Mouse (Mus musculus) mammary gland, adult 2 months (tissue): Measurements from ENCODE around the gene Zfp688. TPM values are rescaled to one million over a fixed set of nuclear protein-coding genes. Genes with fewer than 3 reads are reported as not detected.

Experiments used
- polyA plus RNA-seq: library from polyadenylated mRNA; depleted of rRNA; stranded (reverse); fragments of >200 nt; gene quantifications from 2 replicates; pipeline ENCODE4 v1.2.3, GENCODE M21; 2012; ENCODE audit warnings: low replicate concordance; rRNA removed

The Zfp688 gene
- polyA plus RNA-seq, result 16.2 and 30.6 TPM in 2 replicates

DNA sequence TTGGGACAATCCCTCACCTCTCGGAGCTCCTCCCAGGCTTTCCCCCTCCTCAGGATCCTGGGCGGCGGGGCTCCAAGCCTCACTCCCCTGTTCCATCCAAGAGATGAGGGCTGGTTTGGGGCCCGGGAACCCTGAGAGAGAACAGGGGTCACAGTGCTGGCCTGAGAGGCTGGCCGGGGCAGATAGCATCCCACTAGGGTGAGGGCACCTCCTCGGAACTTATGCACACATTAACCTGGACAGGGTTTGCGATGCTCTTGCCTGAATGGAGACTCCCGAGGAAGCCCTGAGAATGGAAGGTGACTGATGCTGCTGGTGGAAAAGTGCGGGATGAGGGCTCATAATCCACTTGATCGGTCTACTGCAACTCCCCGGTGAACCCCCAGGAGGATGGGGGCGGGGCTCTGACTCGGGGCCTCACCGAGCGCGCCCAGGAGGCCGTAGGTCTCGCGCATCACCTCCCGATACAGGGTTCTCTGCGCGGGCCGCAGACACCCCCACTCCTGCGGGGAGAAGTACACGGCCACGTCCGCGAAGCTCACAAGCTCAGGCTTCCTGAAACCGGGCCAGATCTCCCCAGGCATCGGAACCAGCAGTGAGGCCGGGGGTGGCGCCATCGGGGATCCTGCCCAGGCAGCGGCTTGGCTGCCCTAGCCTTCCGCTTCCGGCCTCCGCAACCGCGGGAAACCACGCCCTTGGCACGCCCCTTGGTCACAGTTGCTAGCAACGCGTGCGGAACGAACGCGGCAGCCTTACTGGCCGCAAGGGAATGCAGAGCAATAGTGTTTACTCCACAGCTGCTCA, at the start of gene Zfp688:
TSS of gene Zfp688 (minus strand) at position 681 of the 804 bp plus-strand sequence.

DNA sequence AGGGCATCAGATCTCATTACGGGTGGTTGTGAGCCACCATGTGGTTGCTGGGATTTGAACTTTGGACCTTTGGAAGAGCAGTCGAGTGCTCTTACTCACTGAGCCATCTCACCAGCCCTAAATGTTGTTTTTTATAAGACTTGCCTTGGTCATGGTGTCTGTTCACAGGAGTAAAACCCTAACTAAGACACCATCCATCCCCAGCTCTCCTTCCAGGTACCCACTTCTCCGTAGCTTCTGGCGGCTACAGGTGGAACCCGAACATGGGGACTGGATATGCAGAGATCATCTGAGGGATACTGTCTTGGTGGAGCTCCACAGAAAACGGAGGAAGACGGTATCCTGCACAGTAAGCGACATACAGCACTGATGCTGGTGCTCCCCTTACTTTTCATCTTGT, 37.4 kb upstream of the Zfp688 start, which contains the start of gene Prr14:
TSS of gene Prr14 (plus strand) at position 301 of the 400 bp plus-strand sequence.

DNA sequence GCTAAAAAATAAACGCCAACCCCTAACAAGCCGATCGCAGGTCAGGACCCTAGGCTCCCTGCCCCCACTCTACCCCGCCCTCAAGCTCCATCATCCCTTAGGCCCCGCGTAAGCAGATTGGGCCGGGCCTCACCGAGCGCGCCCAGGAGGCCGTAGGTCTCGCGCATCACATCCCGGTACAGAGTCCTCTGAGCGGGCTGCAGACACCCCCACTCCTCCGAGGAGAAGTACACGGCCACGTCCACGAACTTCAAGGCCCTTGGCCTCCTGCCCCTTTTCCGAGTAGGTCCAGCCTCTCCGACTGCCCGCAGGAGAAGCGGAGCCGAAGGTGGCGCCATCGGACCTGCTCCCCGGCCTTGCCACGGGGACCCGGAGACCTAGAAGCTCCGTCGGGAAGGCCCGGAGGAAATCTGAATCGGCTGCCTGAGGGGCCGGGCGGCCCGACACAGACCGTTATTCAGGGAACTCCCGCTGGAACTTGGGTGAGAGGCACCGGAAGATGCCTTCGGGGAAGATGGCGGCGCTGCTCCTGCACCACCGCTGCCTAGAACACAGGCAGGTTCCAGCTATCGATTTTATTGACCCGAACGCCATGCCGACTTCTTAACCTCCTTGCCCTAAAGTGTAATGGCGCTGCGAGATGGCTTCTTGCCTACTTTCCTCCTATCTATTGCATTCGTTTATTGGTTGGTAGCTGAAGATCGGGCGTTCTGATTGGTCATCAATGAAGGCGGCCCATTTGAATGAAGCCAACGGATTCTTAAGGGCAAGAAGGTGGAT, 26.8 kb upstream of the Zfp688 start, which contains the start of gene Zfp689:
TSS of gene Zfp689 (minus strand) at position 638 of the 780 bp plus-strand sequence.

DNA sequence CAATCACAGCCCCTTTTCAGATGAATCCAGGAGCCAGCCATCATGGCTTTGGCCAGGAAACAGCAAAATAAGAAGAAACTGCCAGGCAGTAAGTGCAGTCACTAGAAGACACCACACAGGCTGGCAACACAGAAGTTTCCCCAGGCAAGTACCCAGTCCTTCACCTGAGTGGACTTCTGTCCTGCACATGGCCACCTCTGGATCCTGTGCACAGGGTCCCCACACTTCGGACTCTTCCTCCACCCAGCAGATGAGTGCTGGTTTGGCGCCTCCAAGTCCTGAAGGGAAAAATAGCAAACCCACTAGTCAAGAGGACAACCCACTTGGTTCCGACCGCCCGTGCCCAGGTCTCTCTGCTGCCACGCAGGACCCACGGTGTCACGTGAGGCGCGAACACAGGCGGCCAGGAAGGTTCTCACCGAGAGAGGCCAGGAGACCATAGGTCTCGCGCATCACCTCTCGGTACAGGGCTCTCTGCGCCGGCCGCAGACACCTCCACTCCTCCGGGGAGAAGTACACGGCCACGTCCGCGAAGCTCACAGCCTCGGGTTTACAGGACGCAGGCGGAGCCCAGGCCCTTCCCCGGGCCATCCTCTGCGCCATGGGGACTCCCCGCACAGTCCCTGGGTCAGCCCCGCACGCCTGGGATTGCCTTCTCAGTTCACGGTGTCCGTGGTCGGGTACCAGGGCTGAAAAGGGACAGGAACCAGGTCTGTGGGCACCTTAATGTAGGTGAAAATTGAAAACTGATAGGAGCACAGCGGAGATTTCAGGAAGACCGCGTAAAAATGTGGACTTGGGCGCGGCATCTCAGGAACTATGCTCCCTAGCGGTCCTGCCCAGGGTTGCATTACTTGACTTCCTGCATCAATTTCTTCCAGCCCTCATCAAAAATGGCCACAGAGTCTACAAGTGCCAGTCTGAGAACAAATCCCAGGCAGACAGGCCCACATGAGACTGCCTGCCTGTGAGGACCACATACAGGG, 15.6 kb downstream of the Zfp688 start, which contains the start of gene Zfp764:
TSS of gene Zfp764 (minus strand) at position 821 of the 986 bp plus-strand sequence.

DNA sequence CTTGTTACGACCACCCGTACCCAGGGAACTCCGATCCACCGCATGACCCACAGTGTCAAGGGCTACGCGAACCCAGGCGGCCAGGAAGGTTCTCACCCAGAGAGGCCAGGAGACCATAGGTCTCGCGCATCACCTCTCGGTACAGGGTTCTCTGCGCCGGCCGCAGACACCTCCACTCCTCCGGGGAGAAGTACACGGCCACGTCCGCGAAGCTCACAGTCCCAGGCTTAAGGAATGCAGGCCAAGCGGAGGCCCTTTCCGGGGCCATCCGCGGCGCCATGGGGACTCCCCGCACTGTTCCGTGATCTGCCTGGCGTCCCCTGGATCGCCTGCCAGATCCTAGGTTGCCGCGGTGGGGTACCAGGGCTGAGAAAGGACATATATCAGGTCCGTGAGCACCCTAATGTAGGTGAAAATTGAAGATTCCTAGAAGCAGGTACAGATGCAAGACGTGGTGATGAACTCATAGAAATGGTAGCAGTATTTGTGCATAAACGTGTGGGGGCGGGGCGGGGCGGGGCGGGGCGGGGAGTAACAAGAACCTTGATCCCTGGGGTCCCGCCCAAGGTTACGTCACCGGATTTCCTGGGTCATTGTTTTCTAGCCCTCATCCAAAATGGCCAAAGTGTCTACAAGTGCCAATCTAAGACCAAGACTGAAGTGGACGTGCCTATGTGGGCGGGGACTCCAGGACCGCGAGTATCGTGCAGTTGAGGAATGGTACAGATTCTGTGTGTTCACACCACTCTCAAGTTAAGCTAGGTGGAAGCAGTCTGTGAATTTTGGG, 28.5 kb downstream of the Zfp688 start, which contains the start of gene E430018J23Rik:
TSS of gene E430018J23Rik (minus strand) at position 473 of the 787 bp plus-strand sequence.

DNA sequence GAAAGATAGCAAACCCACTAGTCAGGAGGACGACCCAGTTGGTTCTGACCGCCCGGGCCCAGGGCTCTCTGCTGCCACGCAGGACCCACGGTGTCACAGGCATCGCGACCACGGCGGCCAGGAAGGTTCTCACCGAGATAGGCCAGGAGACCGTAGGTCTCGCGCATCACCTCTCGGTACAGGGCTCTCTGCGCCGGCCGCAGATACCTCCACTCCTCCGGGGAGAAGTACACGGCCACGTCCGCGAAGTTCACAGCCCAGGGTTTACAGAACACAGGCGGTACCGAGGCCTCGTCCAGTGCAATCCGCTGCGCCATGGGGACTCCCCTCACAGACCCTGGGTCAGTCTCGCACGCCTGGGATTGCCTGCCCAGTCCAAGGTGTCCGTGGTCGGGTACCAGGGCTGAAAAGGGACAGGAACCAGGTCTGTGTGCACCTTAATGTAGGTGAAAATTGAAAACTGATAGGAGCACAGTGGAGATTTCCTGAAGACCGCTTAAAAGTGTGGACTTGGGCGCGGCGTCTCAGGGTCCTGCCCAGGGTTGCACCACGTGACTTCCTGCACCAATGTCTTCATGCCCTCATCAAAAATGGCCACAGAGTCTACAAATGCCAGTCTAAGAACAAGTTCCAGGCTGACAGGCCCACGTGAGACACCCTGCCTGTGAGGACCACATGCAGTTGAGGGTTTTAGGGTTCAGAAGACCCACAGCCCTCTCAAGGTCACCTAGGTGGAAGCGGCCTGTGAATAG, 35.1 kb downstream of the Zfp688 start, which contains the start of gene 9130019O22Rik:
TSS of gene 9130019O22Rik (minus strand) at position 526 of the 752 bp plus-strand sequence.

DNA sequence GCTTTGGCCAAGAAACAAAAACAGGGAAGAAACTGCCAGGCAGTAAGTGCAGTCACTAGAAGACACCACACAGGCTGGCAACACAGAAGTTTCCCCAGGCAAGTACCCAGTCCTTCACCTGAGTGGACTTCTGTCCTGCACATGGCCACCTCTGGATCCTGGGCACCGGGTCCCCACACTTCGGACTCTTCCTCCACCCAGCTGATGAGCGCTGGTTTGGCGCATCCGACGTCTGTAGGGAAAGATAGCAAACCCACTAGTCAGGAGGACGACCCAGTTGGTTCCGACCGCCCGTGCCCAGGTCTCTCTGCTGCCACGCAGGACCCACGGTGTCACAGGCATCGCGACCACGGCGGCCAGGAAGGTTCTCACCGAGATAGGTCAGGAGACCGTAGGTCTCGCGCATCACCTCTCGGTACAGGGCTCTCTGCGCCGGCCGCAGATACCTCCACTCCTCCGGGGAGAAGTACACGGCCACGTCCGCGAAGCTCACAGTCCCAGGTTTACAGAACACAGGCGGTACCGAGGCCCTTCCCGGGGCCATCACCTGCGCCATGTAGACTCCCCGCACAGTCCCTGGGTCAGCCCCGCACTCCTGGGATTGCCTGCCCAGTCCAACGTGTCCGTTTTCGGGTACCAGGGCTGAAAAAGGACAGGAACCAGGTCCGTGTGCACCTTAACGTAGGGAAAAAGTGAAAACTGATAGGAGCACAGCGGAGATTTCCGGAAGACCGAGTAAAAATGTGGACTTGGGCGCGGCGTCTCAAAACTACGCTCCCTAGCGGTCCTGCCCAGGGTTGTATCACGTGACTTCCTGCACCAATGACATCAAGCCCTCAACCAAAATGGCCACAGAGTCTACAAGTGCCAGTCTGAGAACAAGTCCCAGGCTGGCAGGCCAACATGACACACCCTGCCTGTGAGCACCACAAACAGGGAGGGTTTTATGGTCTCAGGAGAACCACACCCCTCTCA, 46.3 kb downstream of the Zfp688 start, which contains the start of gene Zfp747:
TSS of gene Zfp747 (minus strand) at position 780 of the 975 bp plus-strand sequence.

Other genes starting within 250 kb of the Zfp688 start
- 20.9 and 26.3 TPM in 2 replicates for gene Cd2bp2, start 226.0 kb downstream of the Zfp688 start, polyA plus RNA-seq
- 33.9 and 43.0 TPM in 2 replicates for gene Tbc1d10b, start 213.6 kb downstream of the Zfp688 start, polyA plus RNA-seq
- 1.2 and 1,692 TPM in 2 replicates for gene Mylpf, start 213.2 kb downstream of the Zfp688 start, polyA plus RNA-seq
- gene Zfp553, start 189.0 kb downstream of the Zfp688 start, polyA plus RNA-seq, result 9.6 and 16.8 TPM in 2 replicates
- gene Sept1, start 188.9 kb downstream of the Zfp688 start, polyA plus RNA-seq, result 75.4 and 186 TPM in 2 replicates
- gene Zfp771, start 177.8 kb downstream of the Zfp688 start, polyA plus RNA-seq, result 47.0 and 163 TPM in 2 replicates
- gene Dctpp1, start 161.4 kb downstream of the Zfp688 start, polyA plus RNA-seq, result 48.0 and 48.7 TPM in 2 replicates
- 26.2 and 37.4 TPM in 2 replicates for gene Sephs2, start 148.0 kb downstream of the Zfp688 start, polyA plus RNA-seq
- gene Itgal, start 125.8 kb downstream of the Zfp688 start, polyA plus RNA-seq, result 50.2 and 53.8 TPM in 2 replicates
- 28.7 and 45.9 TPM in 2 replicates for gene Zfp768, start 76.5 kb downstream of the Zfp688 start, polyA plus RNA-seq
- gene Zfp747, start 46.0 kb downstream of the Zfp688 start, polyA plus RNA-seq, result 7.4 and 8.2 TPM in 2 replicates
- gene 9130019O22Rik, start 34.9 kb downstream of the Zfp688 start, polyA plus RNA-seq, result 4.1 TPM in 2 replicates
- gene E430018J23Rik, start 28.4 kb downstream of the Zfp688 start, polyA plus RNA-seq, result 5.7 and 7.7 TPM in 2 replicates
- gene Zfp764, start 15.2 kb downstream of the Zfp688 start, polyA plus RNA-seq, result 6.5 and 8.7 TPM in 2 replicates
- gene Zfp689, start 27.1 kb upstream of the Zfp688 start, polyA plus RNA-seq, result 4.8 and 7.4 TPM in 2 replicates
- 89.9 and 116 TPM in 2 replicates for gene Prr14, start 37.5 kb upstream of the Zfp688 start, polyA plus RNA-seq
- 23.0 and 53.9 TPM in 2 replicates for gene Fbrs, start 57.1 kb upstream of the Zfp688 start, polyA plus RNA-seq
- gene Srcap, start 89.9 kb upstream of the Zfp688 start, polyA plus RNA-seq, result 25.8 and 41.8 TPM in 2 replicates
- 7.2 and 11.5 TPM in 2 replicates for gene Gm42715, start 97.5 kb upstream of the Zfp688 start, polyA plus RNA-seq
- gene Tmem265, start 139.3 kb upstream of the Zfp688 start, polyA plus RNA-seq, result 3.3 TPM in 1 of 2 replicates, not detected in the other
- gene Phkg2, start 151.3 kb upstream of the Zfp688 start, polyA plus RNA-seq, result 72.6 and 74.4 TPM in 2 replicates
- 4.0 and 5.5 TPM in 2 replicates for gene Ccdc189, start 166.5 kb upstream of the Zfp688 start, polyA plus RNA-seq
- 26.2 and 26.4 TPM in 2 replicates for gene Rnf40, start 166.7 kb upstream of the Zfp688 start, polyA plus RNA-seq
- gene Zfp629, start 193.7 kb upstream of the Zfp688 start, polyA plus RNA-seq, result 11.0 and 12.2 TPM in 2 replicates